Mouse (Mus musculus) limb, embryonic 12.5 days (tissue): ENCODE measurements around the gene N4bp2. TPM values are rescaled to one million over a fixed set of nuclear protein-coding genes. Genes with fewer than 3 reads are reported as not detected.

Source experiments
- ATAC-seq: fragments of 200-750 bp; cut with Nextera tagmentation; 2 replicates; pipeline ENCODE4 v1.8.0; 2017; ENCODE audit warnings: low read depth, moderate TSS enrichment; ENCODE audit not compliant: insufficient number of reproducible peaks, insufficient read depth, low FRiP score, low TSS enrichment
- H3K27ac ChIP-seq: fragments of 300-500 bp; sonication (generic); 2 replicates; pipeline ENCODE4 v1.5.1; 2016; ENCODE audit warnings: mild to moderate bottlenecking, moderate library complexity
- H3K27me3 ChIP-seq: fragments of 300-500 bp; sonication (generic); 2 replicates; pipeline ENCODE4 v1.6.1; 2016; ENCODE audit warnings: mild to moderate bottlenecking, moderate library complexity
- H3K36me3 ChIP-seq: fragments of 300-500 bp; sonication (generic); 2 replicates; pipeline ENCODE4 v1.6.1; 2016; ENCODE audit warnings: mild to moderate bottlenecking, moderate library complexity
- H3K4me1 ChIP-seq: fragments of 300-500 bp; sonication (generic); replicated peaks from 2 replicates; pipeline ENCODE4 v1.6.1; 2016
- H3K4me2 ChIP-seq: fragments of 300-500 bp; sonication (generic); 2 replicates; pipeline ENCODE4 v1.6.1; 2016; ENCODE audit warnings: mild to moderate bottlenecking, moderate library complexity
- H3K4me3 ChIP-seq: fragments of 300-500 bp; sonication (generic); replicated peaks from 2 replicates; pipeline ENCODE4 v1.5.1; 2016; ENCODE audit warnings: mild to moderate bottlenecking
- H3K9ac ChIP-seq: fragments of 300-500 bp; sonication (generic); replicated peaks from 2 replicates; pipeline ENCODE4 v1.6.1; 2016; ENCODE audit warnings: mild to moderate bottlenecking, moderate library complexity
- H3K9me3 ChIP-seq: fragments of 300-500 bp; sonication (generic); 2 replicates; pipeline ENCODE4 v1.6.1; 2016; ENCODE audit warnings: mild to moderate bottlenecking, moderate library complexity
- WGBS: fragments of 180-500 bp; shearing (Covaris S2); methylation state at CpG from one replicate; pipeline ENCODE4 v1.1.7; 2016; 5-methylcytosine and 5-hydroxymethylcytosine counted together
- polyA plus RNA-seq: library from polyadenylated mRNA; unstranded; fragments of >200 nt; fragmentation: Nextera tagmentation; extraction: Ambion mirVana; gene quantifications from 2 replicates; pipeline ENCODE4 v1.2.1, GENCODE M21; 2016

The N4bp2 gene
- polyA plus RNA-seq, 1 experiment from 2014 or later: 46.1 TPM

DNA sequence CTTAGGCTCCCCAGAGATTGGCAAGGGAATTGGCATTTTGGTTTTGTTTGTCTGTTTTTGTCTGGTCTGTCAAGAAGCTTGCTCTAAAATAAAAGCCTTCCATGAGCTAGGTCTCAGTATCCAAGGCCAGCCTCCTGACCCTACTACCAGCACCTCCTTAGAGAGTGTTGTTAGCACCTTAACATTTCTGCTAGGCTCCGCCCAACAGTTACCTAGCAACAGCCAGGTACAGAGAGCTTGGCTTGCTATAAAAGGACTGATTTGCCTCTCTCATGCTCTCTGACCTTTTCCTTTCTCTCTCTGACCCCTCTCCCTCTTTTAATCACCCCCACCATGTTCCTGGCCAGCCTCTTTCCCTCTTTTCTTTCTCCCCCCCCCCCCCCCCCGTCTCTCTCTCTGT is 14.9 kb upstream of the N4bp2 start:
- Histone ChIP-seq H3K9ac (no peak overlapping the region), H3K36me3 (no peaks in the 10 kb centered on the region), H3K4me3 (no peak overlapping the region), H3K4me1 (no peaks in the 10 kb centered on the region; the same call in 1 of the 2 replicates), H3K27ac (no peak overlapping the region), H3K4me2 (no peak overlapping the region), H3K9me3 (no peaks in the 10 kb centered on the region), H3K27me3 (no peaks in the 10 kb centered on the region)
- no peak for ATAC-seq
- WGBS: 48% methylated on average over 1 of the region's 2 CpGs

DNA sequence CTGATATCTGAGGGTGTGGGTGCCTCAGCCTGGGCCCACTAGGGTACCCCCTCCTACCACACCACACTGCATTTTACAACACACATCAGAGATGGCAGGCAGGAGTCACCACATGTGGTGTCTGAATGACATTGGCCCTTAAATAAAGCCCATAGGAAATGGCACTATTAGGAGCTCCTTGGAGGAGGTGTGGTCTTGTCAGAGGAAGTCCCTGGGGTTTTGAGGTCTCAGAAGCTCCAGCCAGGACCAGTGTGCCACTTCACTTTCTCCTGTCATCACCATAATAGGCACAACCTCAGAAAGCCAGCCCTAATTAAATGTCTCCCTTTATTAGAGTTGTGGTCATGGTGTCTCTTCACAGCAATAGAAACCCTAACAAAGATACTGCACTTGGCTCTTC is 14.4 kb upstream of the N4bp2 start:
- no peak for ATAC-seq
- Histone ChIP-seq H3K4me2 (no peak overlapping the region), H3K27me3 (no peaks in the 10 kb centered on the region), H3K4me3 (no peak overlapping the region), H3K4me1 (no peaks in the 10 kb centered on the region; the same call in 1 of the 2 replicates), H3K27ac (no peak overlapping the region), H3K9me3 (no peaks in the 10 kb centered on the region), H3K36me3 (no peaks in the 10 kb centered on the region), H3K9ac (no peak overlapping the region)

DNA sequence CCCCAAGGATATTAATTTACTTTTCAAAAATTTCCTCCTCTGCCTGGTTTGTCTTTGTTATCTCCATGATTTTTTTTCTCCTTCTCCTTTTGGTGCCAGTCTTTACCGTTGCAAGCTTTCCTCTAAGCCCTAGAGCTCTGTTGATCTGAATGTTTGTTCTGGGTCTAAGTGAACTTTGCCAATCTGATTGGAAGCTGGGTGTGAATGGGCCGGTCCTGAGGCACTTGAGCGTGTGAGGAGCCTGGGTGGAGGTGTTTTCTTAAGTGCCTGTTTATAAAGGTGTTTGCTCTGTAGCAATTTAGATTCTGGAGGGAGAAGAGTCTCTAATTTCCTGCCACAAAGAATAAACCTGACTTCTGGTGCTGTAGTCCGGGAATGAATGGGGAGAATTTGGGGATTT is 11.3 kb upstream of the N4bp2 start:
- ATAC-seq: no peak
- H3K9me3 ChIP-seq: no peaks in the 10 kb centered on the region
- H3K27me3 ChIP-seq: no peaks in the 10 kb centered on the region
- 24% methylated on average over 4 of the region's 4 CpGs for WGBS
- no peak overlapping the region for H3K4me2 ChIP-seq
- no peak overlapping the region for H3K27ac ChIP-seq
- H3K4me1 ChIP-seq: no peaks in the 10 kb centered on the region; the same call in 1 of the 2 replicates
- H3K9ac ChIP-seq: no peak overlapping the region
- no peak overlapping the region for H3K4me3 ChIP-seq
- H3K36me3 ChIP-seq: no peaks in the 10 kb centered on the region

DNA sequence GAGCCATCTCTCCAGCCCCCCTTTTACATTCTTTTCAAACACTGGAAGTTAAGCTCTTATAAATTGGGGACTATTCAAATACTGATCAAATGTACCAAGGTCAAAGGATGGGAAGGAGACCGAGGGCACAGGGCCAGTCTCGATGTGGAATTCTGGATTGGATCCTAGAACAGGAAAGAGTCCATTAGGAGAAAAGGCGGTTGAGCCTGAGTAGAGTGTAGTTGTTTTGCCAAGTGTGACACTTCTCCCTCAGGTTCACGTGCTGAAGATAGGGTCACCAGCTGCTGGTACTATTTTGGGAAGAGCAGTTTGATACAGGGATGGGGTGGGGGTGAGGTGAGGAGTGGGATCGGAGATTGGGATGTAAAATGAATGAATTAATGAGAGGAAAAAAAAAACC is 7.5 kb upstream of the N4bp2 start:
- no peaks in the 10 kb centered on the region for H3K27me3 ChIP-seq
- H3K9ac ChIP-seq: no peak overlapping the region
- H3K4me1 ChIP-seq: no peaks in the 10 kb centered on the region
- ATAC-seq: no peak
- H3K4me2 ChIP-seq: no peak overlapping the region
- no peak overlapping the region for H3K4me3 ChIP-seq
- WGBS: 90% methylated on average over 5 of the region's 5 CpGs
- no peak overlapping the region for H3K27ac ChIP-seq
- peaks cover 9% of the 10 kb centered on the region; the same call in 1 of the 2 replicates for H3K36me3 ChIP-seq
- H3K9me3 ChIP-seq: no peaks in the 10 kb centered on the region

DNA sequence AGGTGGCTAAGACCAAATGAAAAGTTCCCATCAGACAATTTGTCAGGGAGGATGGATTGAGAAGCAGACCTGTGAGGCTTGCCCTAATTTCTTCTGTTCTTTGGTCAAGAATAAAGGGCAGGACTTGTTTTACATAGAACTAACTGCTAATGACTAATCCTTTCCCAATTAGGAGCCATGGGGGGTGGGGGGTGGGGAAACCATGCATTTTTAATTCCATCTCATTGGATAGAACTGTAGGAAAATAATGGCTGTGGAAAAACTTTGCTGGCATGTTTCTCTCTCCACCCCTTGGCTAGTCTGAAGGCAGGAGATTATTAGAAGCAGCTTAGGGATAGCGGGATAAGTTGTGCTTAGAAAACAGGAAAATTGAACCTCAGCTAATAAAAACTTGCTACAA is 6.2 kb upstream of the N4bp2 start:
- no peaks in the 10 kb centered on the region for H3K9me3 ChIP-seq
- H3K9ac ChIP-seq: no peak overlapping the region
- no peak overlapping the region for H3K4me3 ChIP-seq
- WGBS: 82% methylated on average over 1 of the region's 1 CpGs
- no peaks in the 10 kb centered on the region for H3K27me3 ChIP-seq
- H3K4me1 ChIP-seq: peaks cover 4% of the 10 kb centered on the region; the same call in 1 of the 2 replicates
- H3K27ac ChIP-seq: no peak overlapping the region
- peaks cover 10% of the 10 kb centered on the region; the same call in 1 of the 2 replicates for H3K36me3 ChIP-seq
- H3K4me2 ChIP-seq: no peak overlapping the region
- ATAC-seq: no peak

DNA sequence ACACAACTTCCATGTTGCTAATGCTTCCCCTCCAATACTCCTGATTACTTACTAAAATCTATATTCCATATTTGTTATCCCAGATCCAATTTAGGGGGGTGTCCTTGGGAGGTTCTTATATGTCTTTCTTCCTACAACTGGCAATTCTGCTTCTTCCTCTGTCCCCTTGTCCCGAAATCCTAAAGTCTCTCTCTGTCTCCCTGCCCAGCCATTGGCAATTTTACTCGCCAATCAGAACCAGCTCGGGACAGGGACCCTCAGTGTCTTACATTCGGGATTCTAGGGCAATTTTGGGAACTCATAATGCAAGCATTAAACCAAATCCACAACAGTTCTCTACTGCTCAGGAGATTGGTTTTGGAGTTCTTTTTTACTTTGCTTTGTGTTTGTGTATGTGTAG is 3.3 kb upstream of the N4bp2 start:
- H3K27me3 ChIP-seq: no peaks in the 10 kb centered on the region
- H3K4me1 ChIP-seq: peaks cover 4% of the 10 kb centered on the region; the same call in 1 of the 2 replicates
- 94% methylated on average over 4 of the region's 4 CpGs for WGBS
- no peaks in the 10 kb centered on the region for H3K9me3 ChIP-seq
- H3K9ac ChIP-seq: no peak overlapping the region
- H3K4me3 ChIP-seq: no peak overlapping the region
- H3K4me2 ChIP-seq: no peak overlapping the region
- no peak overlapping the region for H3K27ac ChIP-seq
- H3K36me3 ChIP-seq: peaks cover 10% of the 10 kb centered on the region; the same call in 1 of the 2 replicates
- ATAC-seq: no peak

DNA sequence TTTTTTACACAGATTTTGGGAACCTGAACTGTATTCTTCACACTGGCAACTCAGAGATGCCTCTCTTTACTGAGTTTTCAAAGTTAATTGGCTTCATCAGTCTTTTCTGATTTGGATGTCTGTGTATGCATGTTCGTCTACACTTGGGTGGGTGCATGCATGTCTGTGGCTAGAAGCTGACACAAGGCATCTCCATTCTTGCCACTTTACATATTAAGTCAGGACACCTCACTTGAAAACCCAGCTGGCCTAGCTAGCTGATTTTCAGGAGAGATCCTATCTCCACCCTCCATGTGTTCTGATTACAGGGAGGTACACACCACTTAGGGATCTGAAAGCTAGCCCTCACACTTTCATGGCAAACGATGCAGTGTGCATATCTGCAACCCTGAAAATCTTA is 2.7 kb upstream of the N4bp2 start:
- 87% methylated on average over 2 of the region's 2 CpGs for WGBS
- peaks cover 6% of the 10 kb centered on the region for H3K4me1 ChIP-seq

DNA sequence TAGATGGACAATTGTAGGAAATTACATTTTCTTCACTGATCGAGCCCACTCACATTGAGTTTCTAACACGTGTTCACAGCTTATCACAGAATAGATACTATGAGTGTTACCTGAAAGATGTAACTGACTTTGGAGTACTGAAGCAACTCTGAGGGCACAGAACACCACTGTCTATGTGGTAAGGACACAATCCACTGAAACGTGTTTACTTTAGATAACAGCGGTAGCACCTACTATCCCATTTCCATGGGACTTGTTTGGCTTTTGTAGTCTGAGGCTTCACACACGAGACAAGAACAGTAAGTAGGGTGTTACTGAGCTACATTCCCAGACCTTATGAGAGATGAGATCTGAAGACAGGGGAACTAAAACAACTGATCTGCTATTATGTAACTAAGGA is 2.3 kb upstream of the N4bp2 start:
- Histone ChIP-seq H3K27me3 (no peaks in the 10 kb centered on the region), H3K9ac (no peak overlapping the region), H3K4me3 (no peak overlapping the region), H3K27ac (no peak overlapping the region), H3K4me1 (peaks cover 7% of the 10 kb centered on the region), H3K4me2 (no peak overlapping the region), H3K36me3 (peaks cover 10% of the 10 kb centered on the region; the same call in 1 of the 2 replicates), H3K9me3 (no peaks in the 10 kb centered on the region)
- no peak for ATAC-seq
- 80% methylated on average over 5 of the region's 5 CpGs for WGBS

More for the DNA sequence above, 2.7 kb upstream of the N4bp2 start:
- no peak overlapping the region for H3K4me2 ChIP-seq
- H3K9me3 ChIP-seq: no peaks in the 10 kb centered on the region
- peaks cover 10% of the 10 kb centered on the region; the same call in 1 of the 2 replicates for H3K36me3 ChIP-seq
- ATAC-seq: no peak
- H3K27ac ChIP-seq: no peak overlapping the region
- no peak overlapping the region for H3K4me3 ChIP-seq
- no peak overlapping the region for H3K9ac ChIP-seq
- no peaks in the 10 kb centered on the region for H3K27me3 ChIP-seq

DNA sequence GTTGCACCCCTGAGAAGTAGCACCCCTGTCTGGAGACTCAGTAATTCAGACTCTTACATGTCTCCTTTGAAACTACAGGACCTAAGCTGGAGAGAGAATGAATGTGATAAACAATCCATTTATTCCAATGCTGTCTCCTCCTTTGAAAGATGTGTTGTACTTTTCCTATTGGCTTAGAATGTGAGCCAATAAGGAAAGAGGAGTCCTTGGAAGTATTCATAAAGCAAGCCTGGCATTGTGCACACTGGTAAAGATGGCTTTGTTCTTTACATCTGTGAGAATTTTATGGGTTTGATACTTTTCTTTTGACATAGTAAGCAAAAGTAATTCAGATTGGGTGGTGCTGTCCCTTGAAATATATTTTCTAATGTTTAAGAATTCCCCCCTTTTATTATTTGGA is 1.4 kb upstream of the N4bp2 start:
- Histone ChIP-seq H3K4me1 (peaks cover 7% of the 10 kb centered on the region), H3K9me3 (no peaks in the 10 kb centered on the region), H3K4me2 (peak overlapping the region; percentile 13), H3K4me3 (no peak overlapping the region), H3K27ac (no peak overlapping the region), H3K9ac (no peak overlapping the region), H3K36me3 (peaks cover 10% of the 10 kb centered on the region; the same call in 1 of the 2 replicates), H3K27me3 (no peaks in the 10 kb centered on the region)
- no peak for ATAC-seq

DNA sequence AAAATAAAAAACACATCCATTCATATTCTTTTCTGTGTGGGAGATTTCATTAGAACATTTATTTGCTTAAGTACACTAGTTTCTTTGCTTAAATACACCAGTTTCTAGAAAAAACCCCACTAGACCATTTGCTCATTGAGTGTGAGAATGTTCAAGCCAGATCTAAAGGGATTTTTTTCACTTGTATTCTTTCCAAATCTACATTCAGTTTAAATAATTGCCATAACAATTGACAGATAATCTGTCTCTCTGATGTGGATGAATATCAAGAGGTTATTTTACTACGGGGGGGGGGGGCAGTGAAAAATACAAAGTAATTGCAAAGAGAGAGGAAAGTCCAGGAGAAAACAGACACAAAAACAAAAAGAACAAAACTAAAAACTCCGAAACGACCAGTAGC is 635 bp upstream of the N4bp2 start:
- peaks cover 7% of the 10 kb centered on the region for H3K4me1 ChIP-seq
- peak overlapping the region; percentile 100 for H3K27ac ChIP-seq
- H3K9ac ChIP-seq: peak overlapping the region; percentile 99
- H3K36me3 ChIP-seq: peaks cover 10% of the 10 kb centered on the region; the same call in 1 of the 2 replicates
- ATAC-seq: no peak
- no peaks in the 10 kb centered on the region for H3K27me3 ChIP-seq
- 1% methylated on average over 3 of the region's 3 CpGs for WGBS
- peak overlapping the region; percentile 86 for H3K4me3 ChIP-seq
- no peaks in the 10 kb centered on the region for H3K9me3 ChIP-seq
- H3K4me2 ChIP-seq: peak overlapping the region; percentile 76

DNA sequence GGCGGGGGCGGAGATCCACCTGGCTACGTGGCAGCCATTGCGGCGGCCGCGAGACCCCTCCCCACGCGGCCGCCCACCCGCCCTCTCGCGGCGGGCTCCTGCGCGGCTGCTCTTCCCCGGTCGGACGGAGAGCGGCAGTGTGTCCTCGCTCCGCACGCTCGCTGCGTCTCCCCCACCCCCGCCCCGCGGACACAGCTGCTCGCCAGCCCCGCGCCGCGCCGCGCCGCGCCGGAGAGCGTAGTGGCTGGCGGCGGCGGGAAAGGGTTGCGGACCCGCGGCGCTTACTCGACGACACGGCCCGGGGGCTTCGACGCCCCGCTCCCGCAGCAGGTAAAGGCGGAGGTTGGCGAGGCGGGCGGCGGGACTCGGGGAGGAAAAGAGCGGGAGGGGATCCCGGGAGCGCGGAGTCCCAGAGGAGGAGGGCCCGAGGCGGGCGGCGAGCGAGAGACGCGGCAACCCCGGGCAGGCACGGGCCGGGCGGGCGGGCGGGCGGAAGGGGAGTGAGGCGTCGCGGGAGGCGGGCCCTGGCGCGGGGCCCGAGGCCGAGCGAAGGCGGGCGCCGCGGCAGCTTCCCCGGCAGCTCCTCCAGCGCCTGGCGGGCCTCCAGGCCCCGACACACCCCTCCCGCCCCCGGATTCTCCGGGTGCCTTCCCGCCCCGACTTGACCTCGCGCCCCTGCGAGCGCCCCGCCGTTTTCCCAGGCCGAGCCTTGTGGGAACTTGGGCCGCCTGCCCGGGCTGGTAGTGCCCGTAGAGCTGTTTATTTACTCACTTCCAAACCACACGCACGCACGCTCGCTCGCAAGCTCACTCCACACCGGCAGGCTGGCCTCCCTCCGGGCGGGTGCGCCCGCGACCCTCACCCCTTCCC is 830 bp downstream of the N4bp2 start:
- Histone ChIP-seq H3K4me3 (peak overlapping the region; percentile 86), H3K9me3 (no peaks in the 10 kb centered on the region), H3K36me3 (peaks cover 10% of the 10 kb centered on the region; the same call in 1 of the 2 replicates), H3K27me3 (no peaks in the 10 kb centered on the region), H3K4me1 (peaks cover 7% of the 10 kb centered on the region), H3K4me2 (peak overlapping the region; percentile 76), H3K9ac (peak overlapping the region; percentile 99), H3K27ac (peak overlapping the region; percentile 100)
- peak; percentile 82 for ATAC-seq
- under 1% methylated on average over 87 of the region's 121 CpGs for WGBS
